Mouse (Mus musculus): ENCODE data around the gene Dclk3. TPM values are rescaled to one million over a fixed set of nuclear protein-coding genes. Genes with fewer than 3 reads are reported as not detected.

Dclk3 gene
- polyA plus RNA-seq, 1 experiment = 4.2 TPM

DNA sequence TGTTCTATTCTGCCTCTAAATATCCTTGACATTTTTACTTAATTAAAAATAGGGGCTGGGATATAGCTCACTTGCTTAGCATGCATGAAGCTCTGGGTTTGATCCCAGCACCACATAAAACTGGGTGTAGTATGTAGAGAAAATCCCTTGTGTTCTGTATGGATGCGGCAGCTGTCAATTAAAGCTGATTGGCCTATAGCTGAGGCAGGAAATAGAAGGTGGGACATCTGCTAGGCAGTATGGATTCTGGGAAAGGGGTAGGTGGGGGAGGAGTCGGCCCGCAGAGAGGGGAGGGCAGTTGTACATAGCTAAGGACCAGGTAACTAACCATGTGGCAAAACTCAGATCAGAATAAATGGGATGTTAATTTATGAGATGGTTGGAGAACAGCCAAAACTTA, 85.0 kb downstream of the Dclk3 start:
- no peak for TF ChIP-seq CTCF (IDR thresholded peaks at IDR 0.05; ENCODE audit: borderline replicate concordance, extremely low read depth, insufficient read depth, insufficient read length)
- TF ChIP-seq POLR2A (IDR thresholded peaks at IDR 0.05; ENCODE audit: borderline replicate concordance, extremely low read depth, insufficient read depth, insufficient read length, poor library complexity, severe bottlenecking) = no peak
- no peak for DNase-seq (ENCODE audit: low read depth)

DNA sequence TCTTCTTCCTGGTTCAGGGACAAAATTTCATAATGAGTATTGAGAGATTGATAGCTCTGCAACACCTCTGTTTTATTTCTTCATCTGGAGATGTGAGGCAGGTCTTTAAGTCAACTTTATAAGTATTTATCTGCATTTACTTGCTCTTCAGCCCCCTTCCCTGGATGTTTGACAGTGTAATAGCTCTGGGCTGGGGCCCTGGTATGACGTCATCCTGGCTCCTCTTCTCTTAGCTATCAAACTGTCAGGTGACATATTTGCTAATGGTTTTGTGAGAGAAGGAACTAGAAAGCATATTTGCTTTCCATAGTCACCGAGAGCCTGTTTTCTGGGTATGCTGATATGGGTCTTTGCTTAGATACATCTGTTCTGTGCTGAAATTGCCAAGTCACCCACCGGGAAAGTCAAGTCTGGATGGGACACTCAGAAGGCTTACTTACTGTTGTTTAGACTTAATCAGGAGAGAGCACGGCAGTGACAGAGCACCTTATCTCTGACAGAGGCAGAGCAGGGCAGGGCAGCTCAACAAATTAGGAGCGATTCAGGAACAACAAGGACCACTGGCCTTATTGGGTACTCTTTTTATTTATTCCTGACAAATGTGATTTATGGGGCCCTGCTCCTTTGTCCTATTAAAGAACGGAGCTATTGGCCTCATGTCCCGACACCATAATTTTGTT, 96.0 kb downstream of the Dclk3 start:
- TF ChIP-seq POLR2A (IDR thresholded peaks at IDR 0.05; ENCODE audit: borderline replicate concordance, extremely low read depth, insufficient read depth, insufficient read length, poor library complexity, severe bottlenecking) (no peak), CTCF (IDR thresholded peaks at IDR 0.05; ENCODE audit: borderline replicate concordance, extremely low read depth, insufficient read depth, insufficient read length) (no peak)
- peak; percentile 22 for DNase-seq (ENCODE audit: low read depth)

DNA sequence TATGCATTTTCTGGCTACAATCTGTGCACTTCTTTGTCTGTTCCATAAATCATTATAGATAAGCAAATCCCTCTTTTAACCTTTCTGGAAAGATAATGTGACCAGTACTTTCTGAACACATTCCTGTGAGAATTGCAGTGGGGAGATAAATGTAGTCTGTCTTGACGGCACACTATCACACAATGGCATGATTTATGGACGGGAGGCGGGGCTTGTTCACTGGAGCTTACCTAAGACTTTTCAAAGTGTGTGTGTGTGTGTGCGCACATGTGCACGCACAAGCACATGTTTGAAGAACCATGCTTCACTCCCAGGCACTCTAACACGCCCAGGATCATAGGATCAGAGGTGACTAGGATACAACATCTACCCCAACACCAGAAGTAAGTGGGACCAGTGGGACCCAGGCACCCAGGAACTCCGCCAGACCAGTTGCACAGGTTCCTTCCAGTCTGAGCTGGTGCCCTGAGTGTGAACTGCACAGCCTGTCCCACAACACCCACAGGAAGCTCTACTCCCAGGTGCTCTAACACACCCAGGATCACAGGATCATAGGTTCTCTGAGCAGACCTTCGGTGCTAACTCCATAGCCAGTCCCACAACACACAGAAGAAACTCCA, 96.7 kb downstream of the Dclk3 start:
- no peak for DNase-seq (ENCODE audit: low read depth)
- TF ChIP-seq CTCF (IDR thresholded peaks at IDR 0.05; ENCODE audit: borderline replicate concordance, extremely low read depth, insufficient read depth, insufficient read length) = no peak
- TF ChIP-seq POLR2A (IDR thresholded peaks at IDR 0.05; ENCODE audit: borderline replicate concordance, extremely low read depth, insufficient read depth, insufficient read length, poor library complexity, severe bottlenecking) = no peak

Other genes with a start within 250 kb of the Dclk3 start
- 40.9 and 49.6 TPM in 2 replicates for gene Mlh1, start 167.3 kb upstream of the Dclk3 start, polyA plus RNA-seq (2012; rRNA removed)
- 61.1 and 67.4 TPM in 2 replicates for gene Epm2aip1, start 167.2 kb upstream of the Dclk3 start, polyA plus RNA-seq (2012; rRNA removed)
- gene Trank1, start 127.3 kb upstream of the Dclk3 start, polyA plus RNA-seq (2012; rRNA removed) = 59.5 and 68.2 TPM in 2 replicates

Measured in brain, embryonic 14.5 days (tissue).